Mouse (Mus musculus) lung, embryonic 15.5 days (tissue): ENCODE results near the gene Ntn1. TPM values are rescaled to one million over a fixed set of nuclear protein-coding genes. Genes with fewer than 3 reads are reported as not detected.

Experiments
- ATAC-seq: fragments of 200-750 bp; cut with Nextera tagmentation; 2 replicates; pipeline ENCODE4 v1.8.0; 2017; ENCODE audit warnings: moderate number of reproducible peaks, borderline replicate concordance; ENCODE audit not compliant: low FRiP score, low TSS enrichment; ENCODE audit errors: extremely low read depth
- H3K27ac ChIP-seq: fragments of 300-500 bp; sonication (generic); 2 replicates; pipeline ENCODE4 v1.5.1; 2015; ENCODE audit warnings: moderate library complexity, mild to moderate bottlenecking, inconsistent platforms
- H3K27me3 ChIP-seq: fragments of 300-500 bp; sonication (generic); 2 replicates; pipeline ENCODE4 v1.6.1; 2015; ENCODE audit warnings: inconsistent platforms
- H3K36me3 ChIP-seq: fragments of 300-500 bp; sonication (generic); 2 replicates; pipeline ENCODE4 v1.6.1; 2015; ENCODE audit warnings: inconsistent platforms
- H3K4me1 ChIP-seq: fragments of 300-500 bp; sonication (generic); 2 replicates; pipeline ENCODE4 v1.6.1; 2015; ENCODE audit warnings: inconsistent platforms
- H3K4me2 ChIP-seq: fragments of 300-500 bp; sonication (generic); 2 replicates; pipeline ENCODE4 v1.6.1; 2015; ENCODE audit warnings: inconsistent platforms, mild to moderate bottlenecking, moderate library complexity
- H3K4me3 ChIP-seq: fragments of 300-500 bp; sonication (generic); 2 replicates; pipeline ENCODE4 v1.5.1; 2015; ENCODE audit warnings: mild to moderate bottlenecking, inconsistent platforms
- H3K9ac ChIP-seq: fragments of 300-500 bp; sonication (generic); 2 replicates; pipeline ENCODE4 v1.6.1; 2015; ENCODE audit warnings: inconsistent platforms
- H3K9me3 ChIP-seq: fragments of 300-500 bp; sonication (generic); 2 replicates; pipeline ENCODE4 v1.6.1; 2016; ENCODE audit warnings: inconsistent platforms
- WGBS: fragments of 180-500 bp; shearing (Covaris S2); methylation state at CpG from one replicate; pipeline ENCODE4 v1.1.7; 2015; 5-methylcytosine and 5-hydroxymethylcytosine counted together
- polyA plus RNA-seq: library from polyadenylated mRNA; unstranded; fragments of >200 nt; fragmentation: Nextera tagmentation; extraction: Ambion mirVana; gene quantifications from 2 replicates; pipeline ENCODE4 v1.2.1, GENCODE M21; 2015

Ntn1 gene
- polyA plus RNA-seq, 1 experiment from 2014 or later, result 4.0 TPM

DNA sequence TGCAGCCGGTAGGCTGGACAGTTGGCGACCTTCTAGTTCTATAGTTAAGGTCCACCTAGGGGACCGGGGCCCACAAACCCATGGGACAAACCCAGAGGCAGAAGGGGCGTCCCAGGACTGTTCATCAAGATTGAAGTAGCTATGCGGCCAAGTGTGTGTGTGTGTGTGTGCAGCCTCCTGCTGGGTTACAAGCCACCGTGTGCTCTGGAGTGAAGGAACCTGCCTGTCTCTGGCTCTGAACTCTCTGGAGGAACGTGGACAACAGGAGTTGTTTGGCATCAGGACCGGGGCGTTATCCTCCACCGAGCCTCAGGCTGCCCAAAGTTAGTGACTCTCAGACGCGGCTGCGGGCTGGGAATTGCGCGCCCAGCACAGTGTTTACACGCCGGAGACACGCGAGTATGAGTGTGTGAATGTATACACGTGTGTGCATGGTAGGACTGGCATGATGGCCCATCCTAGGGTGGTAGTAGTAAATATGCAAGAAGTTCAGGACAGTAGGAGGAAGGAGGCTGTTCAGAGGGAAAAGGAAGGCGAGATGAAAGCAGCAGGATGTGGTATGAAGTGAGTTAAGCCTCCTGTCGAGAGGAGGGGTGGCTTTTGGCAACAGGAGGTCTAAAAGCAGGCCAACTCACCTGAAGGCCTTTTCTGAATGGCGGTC, 31.9 kb upstream of the Ntn1 start:
- H3K27me3 ChIP-seq, result peaks cover 27% of the 10 kb centered on the region
- H3K36me3 ChIP-seq, result no peaks in the 10 kb centered on the region
- H3K9me3 ChIP-seq, result no peaks in the 10 kb centered on the region
- 22% methylated on average over 23 of the region's 23 CpGs for WGBS
- H3K9ac ChIP-seq, result peak overlapping the region; percentile 12; the same call in 1 of the 2 replicates
- H3K4me2 ChIP-seq, result peak overlapping the region; percentile 66
- peaks cover 15% of the 10 kb centered on the region for H3K4me1 ChIP-seq
- H3K27ac ChIP-seq, result no peak overlapping the region
- ATAC-seq, result peak; percentile 27; the same call in 1 of the 2 replicates
- H3K4me3 ChIP-seq, result peak overlapping the region; percentile 40

GRCm38 (mm10) chr11:68431699-68432360, 31.2 kb upstream of the Ntn1 start, which contains the start of gene Pik3r5:
Gene Pik3r5, plus strand, starts transcription at chr11:68432121.
- H3K4me3 ChIP-seq, result peak within 1 kb of the TSS; percentile 40
- peak; percentile 90 for ATAC-seq
- H3K27me3 ChIP-seq, result peaks cover 27% of the 10 kb centered on the region
- peaks cover 15% of the 10 kb centered on the region for H3K4me1 ChIP-seq
- H3K9me3 ChIP-seq, result no peaks in the 10 kb centered on the region
- peak within 1 kb of the TSS; percentile 66 for H3K4me2 ChIP-seq
- H3K36me3 ChIP-seq, result no peaks in the 10 kb centered on the region
- WGBS, result 6% methylated on average over 35 of the region's 35 CpGs
- H3K27ac ChIP-seq, result no peak within 1 kb of the TSS
- H3K9ac ChIP-seq, result peak within 1 kb of the TSS; percentile 42

DNA sequence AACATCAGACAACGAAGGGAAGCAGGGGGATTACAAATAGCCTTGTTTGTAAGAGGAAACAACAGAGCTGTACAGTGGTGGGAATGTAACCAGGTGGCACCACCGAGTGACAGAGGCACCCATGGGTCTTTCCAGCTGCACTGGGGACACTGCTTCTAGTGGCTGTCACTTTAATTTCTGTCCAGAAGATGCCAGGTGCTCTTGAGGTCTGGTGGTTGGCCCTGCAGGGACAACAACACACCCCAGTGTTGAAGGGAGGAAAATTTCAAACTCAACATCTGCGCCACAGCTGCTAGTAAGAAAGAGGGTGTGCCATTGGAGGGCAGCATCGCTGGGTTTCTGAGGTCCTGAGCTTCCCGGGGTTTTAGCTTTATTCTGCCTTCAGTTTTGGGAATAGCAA, 30.0 kb upstream of the Ntn1 start:
- no peaks in the 10 kb centered on the region for H3K36me3 ChIP-seq
- H3K4me3 ChIP-seq, result no peak overlapping the region
- 58% methylated on average over 5 of the region's 5 CpGs for WGBS
- H3K4me1 ChIP-seq, result peaks cover 15% of the 10 kb centered on the region
- no peak overlapping the region for H3K9ac ChIP-seq
- H3K27me3 ChIP-seq, result peaks cover 27% of the 10 kb centered on the region
- H3K4me2 ChIP-seq, result no peak overlapping the region
- no peaks in the 10 kb centered on the region for H3K9me3 ChIP-seq
- no peak overlapping the region for H3K27ac ChIP-seq
- no peak for ATAC-seq

DNA sequence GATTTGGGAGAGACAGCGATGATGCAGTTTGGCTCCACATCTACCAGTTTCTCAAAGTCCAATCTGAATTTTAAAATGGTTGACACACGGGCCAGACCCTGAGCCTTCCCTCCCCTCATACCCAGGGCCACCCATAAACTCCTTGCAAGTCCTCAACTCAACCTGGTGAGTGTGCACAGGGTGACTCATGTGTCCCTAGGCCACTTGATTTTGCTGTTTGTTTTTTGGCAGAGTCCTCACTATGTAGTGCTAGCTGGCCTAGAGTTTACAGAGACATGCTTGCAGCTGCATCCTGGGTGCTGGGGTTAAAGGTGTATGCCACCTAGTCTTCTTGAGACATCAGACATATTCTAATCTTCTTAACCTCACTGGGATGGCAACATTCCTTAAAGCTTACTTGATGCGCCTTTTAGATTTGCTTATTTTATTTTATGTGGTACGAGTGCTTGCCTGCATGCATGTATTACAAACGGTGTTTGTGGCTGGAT, 26.5 kb upstream of the Ntn1 start:
- Histone ChIP-seq H3K4me3 (no peak overlapping the region), H3K4me1 (peaks cover 9% of the 10 kb centered on the region), H3K36me3 (no peaks in the 10 kb centered on the region), H3K9me3 (no peaks in the 10 kb centered on the region), H3K27ac (no peak overlapping the region), H3K27me3 (peaks cover 16% of the 10 kb centered on the region), H3K9ac (no peak overlapping the region), H3K4me2 (no peak overlapping the region)
- 73% methylated on average over 5 of the region's 5 CpGs for WGBS
- ATAC-seq, result no peak

- no peaks in the 10 kb centered on the region for H3K4me1 ChIP-seq
- H3K9ac ChIP-seq, result no peak overlapping the region
- no peaks in the 10 kb centered on the region for H3K36me3 ChIP-seq
- H3K27me3 ChIP-seq, result peaks cover 6% of the 10 kb centered on the region; the same call in 1 of the 2 replicates
- ATAC-seq, result no peak
- H3K9me3 ChIP-seq, result no peaks in the 10 kb centered on the region
- H3K4me2 ChIP-seq, result no peak overlapping the region
- no peak overlapping the region for H3K4me3 ChIP-seq
- no peak overlapping the region for H3K27ac ChIP-seq
- WGBS, result 69% methylated on average over 8 of the region's 8 CpGs
These were observed 25.1 kb upstream of the Ntn1 start for GRCm38 (mm10) chr11:68425492-68426315.

GRCm38 (mm10) chr11:68417831-68418230, 17.2 kb upstream of the Ntn1 start:
- ATAC-seq, result no peak
- no peaks in the 10 kb centered on the region for H3K9me3 ChIP-seq
- H3K27me3 ChIP-seq, result no peaks in the 10 kb centered on the region
- 41% methylated on average over 9 of the region's 9 CpGs for WGBS
- no peak overlapping the region for H3K4me3 ChIP-seq
- no peak overlapping the region for H3K9ac ChIP-seq
- H3K4me1 ChIP-seq, result no peaks in the 10 kb centered on the region
- no peak overlapping the region for H3K27ac ChIP-seq
- H3K4me2 ChIP-seq, result no peak overlapping the region
- H3K36me3 ChIP-seq, result no peaks in the 10 kb centered on the region

- no peak for ATAC-seq
- Histone ChIP-seq H3K4me3 (no peak overlapping the region), H3K27ac (no peak overlapping the region), H3K9ac (no peak overlapping the region), H3K4me1 (no peaks in the 10 kb centered on the region), H3K27me3 (no peaks in the 10 kb centered on the region), H3K36me3 (no peaks in the 10 kb centered on the region), H3K4me2 (no peak overlapping the region), H3K9me3 (no peaks in the 10 kb centered on the region)
- 42% methylated on average over 3 of the region's 3 CpGs for WGBS
These were observed 16.4 kb upstream of the Ntn1 start for GRCm38 (mm10) chr11:68417001-68417400.

- Histone ChIP-seq H3K36me3 (no peaks in the 10 kb centered on the region), H3K27ac (no peak overlapping the region), H3K27me3 (no peaks in the 10 kb centered on the region), H3K4me3 (no peak overlapping the region), H3K9ac (no peak overlapping the region), H3K4me2 (no peak overlapping the region), H3K9me3 (no peaks in the 10 kb centered on the region), H3K4me1 (0 out of 2 replicates have a peak, but pooled peaks cover 7% of the 10 kb centered on the region)
- WGBS, result 43% methylated on average over 2 of the region's 2 CpGs
- ATAC-seq, result peak; percentile 70; the same call in 1 of the 2 replicates
These were observed 7.5 kb upstream of the Ntn1 start for GRCm38 (mm10) chr11:68408127-68408526.

DNA sequence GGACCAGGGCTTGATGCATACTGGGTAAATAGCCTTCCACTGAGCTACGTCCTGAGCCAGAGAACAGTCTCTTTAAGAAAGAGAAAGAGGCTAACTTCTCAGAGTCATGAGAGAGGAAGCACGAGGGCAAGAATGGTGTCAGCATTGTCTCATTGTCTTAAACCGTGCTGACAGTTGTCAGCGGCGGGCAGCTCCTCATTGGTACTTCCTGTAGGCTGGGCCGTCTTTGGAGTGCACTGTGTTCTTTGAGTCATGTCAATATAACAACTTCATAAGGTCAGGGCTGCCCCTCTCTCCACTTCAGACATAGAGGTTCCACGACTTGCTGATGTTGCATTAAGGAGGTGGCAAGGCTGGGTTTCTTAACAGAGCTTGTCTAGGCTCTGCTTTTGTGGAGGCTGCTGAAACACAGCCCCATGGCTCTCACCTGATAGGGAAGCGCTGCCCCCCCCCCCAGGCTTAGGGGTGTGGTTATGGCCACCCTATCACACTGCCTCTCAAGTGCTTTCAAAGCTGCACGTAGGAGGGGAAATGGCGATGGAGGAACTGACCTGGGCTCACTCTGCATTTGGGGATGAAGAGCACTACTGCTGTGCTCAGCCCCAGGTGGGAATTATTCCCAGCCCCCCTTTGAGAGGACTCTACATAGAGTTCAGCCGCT, 6.8 kb upstream of the Ntn1 start:
- Histone ChIP-seq H3K36me3 (no peaks in the 10 kb centered on the region), H3K4me1 (0 out of 2 replicates have a peak, but pooled peaks cover 7% of the 10 kb centered on the region), H3K27me3 (peaks cover 3% of the 10 kb centered on the region; the same call in 1 of the 2 replicates), H3K4me2 (no peak overlapping the region), H3K27ac (no peak overlapping the region), H3K9ac (no peak overlapping the region), H3K9me3 (no peaks in the 10 kb centered on the region), H3K4me3 (no peak overlapping the region)
- ATAC-seq, result no peak
- 56% methylated on average over 11 of the region's 11 CpGs for WGBS

GRCm38 (mm10) chr11:68405576-68405975, 5.0 kb upstream of the Ntn1 start:
- Histone ChIP-seq H3K4me2 (no peak overlapping the region), H3K9me3 (no peaks in the 10 kb centered on the region), H3K36me3 (no peaks in the 10 kb centered on the region), H3K4me3 (no peak overlapping the region), H3K27me3 (peaks cover 20% of the 10 kb centered on the region), H3K4me1 (peaks cover 17% of the 10 kb centered on the region; the same call in 1 of the 2 replicates), H3K9ac (no peak overlapping the region), H3K27ac (no peak overlapping the region)
- WGBS, result 76% methylated on average over 8 of the region's 8 CpGs
- no peak for ATAC-seq

DNA sequence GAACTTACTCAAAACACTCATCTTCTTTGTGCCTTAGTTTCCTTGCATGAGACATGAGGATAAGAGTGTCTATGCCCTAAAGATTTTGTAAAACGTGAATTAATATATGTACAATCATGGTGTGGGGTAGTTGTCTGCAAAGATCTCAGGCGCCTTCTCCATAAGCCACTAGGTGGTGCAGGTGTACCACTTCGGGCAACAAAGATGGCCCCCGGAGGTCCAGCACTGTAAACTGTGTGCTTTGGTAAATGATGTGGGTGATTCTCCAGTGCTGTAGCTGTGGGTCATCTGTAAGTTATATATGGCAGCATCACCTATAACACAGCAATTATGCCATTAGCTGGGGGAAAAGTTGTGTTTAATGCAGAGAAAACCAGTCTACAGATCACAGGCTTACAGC, 3.6 kb upstream of the Ntn1 start:
- H3K27ac ChIP-seq, result no peak overlapping the region
- ATAC-seq, result no peak
- H3K27me3 ChIP-seq, result peaks cover 33% of the 10 kb centered on the region
- H3K4me1 ChIP-seq, result peaks cover 30% of the 10 kb centered on the region
- H3K4me2 ChIP-seq, result no peak overlapping the region
- no peaks in the 10 kb centered on the region for H3K9me3 ChIP-seq
- H3K36me3 ChIP-seq, result no peaks in the 10 kb centered on the region
- WGBS, result 52% methylated on average over 4 of the region's 4 CpGs
- H3K9ac ChIP-seq, result no peak overlapping the region
- no peak overlapping the region for H3K4me3 ChIP-seq
